Mouse (Mus musculus) limb, embryonic 11.5 days (tissue): Measurements from ENCODE around the gene Dnajb6. TPM values are rescaled to one million over a fixed set of nuclear protein-coding genes. Genes with fewer than 3 reads are reported as not detected.
"Not testable (repeated sequence)": the region's sequence is repeated elsewhere in the genome, so short reads cannot be mapped to it uniquely, and the experiment has no call there.

Experiments used
- ATAC-seq: fragments of 200-750 bp; cut with Nextera tagmentation; 2 replicates; pipeline ENCODE4 v1.8.0; 2017; ENCODE audit warnings: low read depth; ENCODE audit not compliant: insufficient number of reproducible peaks, low FRiP score, low TSS enrichment
- DNase-seq: peaks from one replicate; pipeline ENCODE4 v3.0.0-alpha.2; 2015; ENCODE audit warnings: low spot score
- H3K27ac ChIP-seq: fragments of 300-500 bp; sonication (generic); replicated peaks from 2 replicates; pipeline ENCODE4 v1.5.1; 2014; ENCODE audit warnings: low read depth, mild to moderate bottlenecking, low read length
- H3K27me3 ChIP-seq: fragments of 300-500 bp; sonication (generic); 2 replicates; pipeline ENCODE4 v1.6.1; 2014; ENCODE audit warnings: mild to moderate bottlenecking, low read length, mixed read lengths; ENCODE audit not compliant: control insufficient read depth, insufficient read depth
- H3K36me3 ChIP-seq: fragments of 300-500 bp; sonication (generic); 2 replicates; pipeline ENCODE4 v1.6.1; 2014; ENCODE audit warnings: mild to moderate bottlenecking, low read length, moderate library complexity, mixed read lengths; ENCODE audit not compliant: control insufficient read depth, insufficient read depth
- H3K4me1 ChIP-seq: fragments of 300-500 bp; sonication (generic); 2 replicates; pipeline ENCODE4 v1.6.1; 2014; ENCODE audit warnings: low read length, mixed read lengths; ENCODE audit not compliant: control insufficient read depth, insufficient read depth
- H3K4me2 ChIP-seq: fragments of 300-500 bp; sonication (generic); 2 replicates; pipeline ENCODE4 v1.6.1; 2014; ENCODE audit warnings: low read depth, mild to moderate bottlenecking, moderate library complexity; ENCODE audit not compliant: severe bottlenecking
- H3K4me3 ChIP-seq: fragments of 300-500 bp; sonication (generic); 2 replicates; pipeline ENCODE4 v1.5.1; 2014; ENCODE audit warnings: low read depth, low read length
- H3K9ac ChIP-seq: fragments of 300-500 bp; sonication (generic); 2 replicates; pipeline ENCODE4 v1.6.1; 2014; ENCODE audit warnings: mild to moderate bottlenecking, low read length
- H3K9me3 ChIP-seq: fragments of 300-500 bp; sonication (generic); 2 replicates; pipeline ENCODE4 v1.6.1; 2016; ENCODE audit warnings: low read length; ENCODE audit not compliant: control insufficient read depth
- WGBS: fragments of 180-500 bp; shearing (Covaris S2); extraction: QIAGEN DNeasy Blood & Tissue Kit; methylation state at CpG from one replicate; pipeline ENCODE4 v1.1.7; 2014; 5-methylcytosine and 5-hydroxymethylcytosine counted together
- polyA plus RNA-seq: library from polyadenylated mRNA; unstranded; fragments of >200 nt; fragmentation: Nextera tagmentation; extraction: Ambion mirVana; gene quantifications from 2 replicates; pipeline ENCODE4 v1.2.1, GENCODE M21; 2014

Dnajb6 gene
- polyA plus RNA-seq, 1 experiment from 2014 or later, result 200 TPM

GRCm38 (mm10) chr5:29794933-29795332, 59.4 kb downstream of the Dnajb6 start:
- not testable (repeated sequence) for H3K27ac ChIP-seq, ATAC-seq, H3K27me3 ChIP-seq, DNase-seq, H3K9ac ChIP-seq, H3K4me3 ChIP-seq, H3K36me3 ChIP-seq, H3K4me1 ChIP-seq, H3K4me2 ChIP-seq, H3K9me3 ChIP-seq
- WGBS, result 95% methylated on average over 5 of the region's 8 CpGs

- H3K4me3 ChIP-seq, result no peak overlapping the region
- H3K36me3 ChIP-seq, result no peaks in the 10 kb centered on the region
- no peaks in the 10 kb centered on the region for H3K4me1 ChIP-seq
- DNase-seq, result no peak
- H3K27me3 ChIP-seq, result no peaks in the 10 kb centered on the region
- 96% methylated on average over 1 of the region's 1 CpGs for WGBS
- H3K4me2 ChIP-seq, result no peak overlapping the region
- no peak overlapping the region for H3K27ac ChIP-seq
- H3K9me3 ChIP-seq, result no peaks in the 10 kb centered on the region
- H3K9ac ChIP-seq, result no peak overlapping the region
- no peak for ATAC-seq
Observed at GRCm38 (mm10) chr5:29808940-29809339, 73.5 kb downstream of the Dnajb6 start.

GRCm38 (mm10) chr5:29811377-29811921, 76.0 kb downstream of the Dnajb6 start:
- WGBS, result 88% methylated on average over 7 of the region's 7 CpGs

GRCm38 (mm10) chr5:29816523-29817242, 81.2 kb downstream of the Dnajb6 start:
- DNase-seq (no peak), ATAC-seq (no peak)
- H3K4me2 ChIP-seq, result no peak overlapping the region
- H3K9me3 ChIP-seq, result no peaks in the 10 kb centered on the region
- H3K9ac ChIP-seq, result no peak overlapping the region
- H3K4me3 ChIP-seq, result no peak overlapping the region
- no peak overlapping the region for H3K27ac ChIP-seq
- 97% methylated on average over 5 of the region's 5 CpGs for WGBS
- no peaks in the 10 kb centered on the region for H3K27me3 ChIP-seq
- H3K4me1 ChIP-seq, result no peaks in the 10 kb centered on the region
- no peaks in the 10 kb centered on the region for H3K36me3 ChIP-seq

More at GRCm38 (mm10) chr5:29811377-29811921, 76.0 kb downstream of the Dnajb6 start:
- not testable (repeated sequence) for H3K27ac ChIP-seq, H3K36me3 ChIP-seq, H3K9me3 ChIP-seq, H3K27me3 ChIP-seq, H3K9ac ChIP-seq, H3K4me2 ChIP-seq, H3K4me3 ChIP-seq, H3K4me1 ChIP-seq, DNase-seq, ATAC-seq

- Histone ChIP-seq H3K4me2 (no peak overlapping the region), H3K4me1 (no peaks in the 10 kb centered on the region), H3K9ac (no peak overlapping the region), H3K27me3 (no peaks in the 10 kb centered on the region), H3K27ac (no peak overlapping the region), H3K4me3 (no peak overlapping the region), H3K9me3 (no peaks in the 10 kb centered on the region), H3K36me3 (no peaks in the 10 kb centered on the region)
- 89% methylated on average over 5 of the region's 5 CpGs for WGBS
- ATAC-seq (no peak), DNase-seq (no peak)
Observed at GRCm38 (mm10) chr5:29817400-29817799, 81.9 kb downstream of the Dnajb6 start.

GRCm38 (mm10) chr5:29818287-29818686, 82.8 kb downstream of the Dnajb6 start:
- Histone ChIP-seq H3K9ac (no peak overlapping the region), H3K4me3 (no peak overlapping the region), H3K36me3 (no peaks in the 10 kb centered on the region), H3K27ac (no peak overlapping the region), H3K4me2 (no peak overlapping the region), H3K9me3 (no peaks in the 10 kb centered on the region), H3K4me1 (no peaks in the 10 kb centered on the region), H3K27me3 (no peaks in the 10 kb centered on the region)
- no peak for DNase-seq
- ATAC-seq, result no peak
- 91% methylated on average over 4 of the region's 4 CpGs for WGBS

GRCm38 (mm10) chr5:29824796-29825195, 89.3 kb downstream of the Dnajb6 start:
- DNase-seq (peak; percentile 54), ATAC-seq (no peak)
- 32% methylated on average over 3 of the region's 3 CpGs for WGBS

GRCm38 (mm10) chr5:29826780-29827179, 91.3 kb downstream of the Dnajb6 start:
- H3K4me1 ChIP-seq, result no peaks in the 10 kb centered on the region
- no peaks in the 10 kb centered on the region for H3K36me3 ChIP-seq
- WGBS, result 17% methylated on average over 4 of the region's 4 CpGs
- ATAC-seq, result peak; percentile 82; the same call in 1 of the 2 replicates
- DNase-seq, result peak; percentile 75
- no peak overlapping the region for H3K9ac ChIP-seq
- no peaks in the 10 kb centered on the region for H3K9me3 ChIP-seq
- H3K27me3 ChIP-seq, result no peaks in the 10 kb centered on the region
- H3K4me3 ChIP-seq, result no peak overlapping the region
- H3K4me2 ChIP-seq, result no peak overlapping the region
- H3K27ac ChIP-seq, result no peak overlapping the region

More at GRCm38 (mm10) chr5:29824796-29825195, 89.3 kb downstream of the Dnajb6 start:
- Histone ChIP-seq H3K27me3 (no peaks in the 10 kb centered on the region), H3K4me2 (no peak overlapping the region), H3K36me3 (no peaks in the 10 kb centered on the region), H3K27ac (no peak overlapping the region), H3K4me1 (no peaks in the 10 kb centered on the region), H3K9ac (no peak overlapping the region), H3K9me3 (no peaks in the 10 kb centered on the region), H3K4me3 (no peak overlapping the region)
